14 mouse cellular contexts compared by ENCODE assay signal in genomic region chr19:5073518-5073917, GRCm38 (mm10). TPM values are rescaled to one million over a fixed set of nuclear protein-coding genes. Genes with fewer than 3 reads are reported as not detected.
DNase-seq lines count a peak whose midpoint lies in the region; ATAC-seq and TF ChIP-seq lines count a peak whose summit lies in the region.
"Had no signal": no experiment of that assay in that cellular context is flagged by ENCODE, and none has a peak within 500 bp of the region (broad histone marks: within the 10 kb centered on the region; RNA-seq: fewer than 3 reads in every experiment).

No protein-coding gene starts in this region.

- 0 out of 2 replicates have a peak overlapping the region, but pooled peaks have one; percentile 10 for H3K9ac ChIP-seq in lung, embryonic 15.5 days
- no peak overlapping the region; the same call in 1 of the 2 replicates for H3K9ac ChIP-seq in MEL (ENCODE audit: control insufficient read depth, low read depth, low read length, poor library complexity, severe bottlenecking)
- H3K9ac ChIP-seq in limb, embryonic 13.5 days = no peak overlapping the region
- H3K9ac ChIP-seq: midbrain, embryonic 12.5 days had no signal

- H3K79me2 ChIP-seq in MEL (ENCODE audit: control insufficient read depth, insufficient read depth, low read length, poor library complexity) = peaks cover 2% of the 10 kb centered on the region; the same call in 1 of the 2 replicates

- H3K4me2 ChIP-seq in lung, embryonic 15.5 days = 0 out of 2 replicates have a peak overlapping the region, but pooled peaks have one; percentile 87
- peak overlapping the region; percentile 21; the same call in 1 of the 2 replicates for H3K4me2 ChIP-seq in limb, embryonic 13.5 days (replicated peaks)

- TF ChIP-seq RAD21 in MEL (IDR thresholded peaks at IDR 0.05; ENCODE audit: low read depth, low read length) = no peak

- H3K27me3 ChIP-seq in lung, embryonic 15.5 days = peaks cover 36% of the 10 kb centered on the region
- no peaks in the 10 kb centered on the region for H3K27me3 ChIP-seq in MEL (ENCODE audit: control insufficient read depth in 1 of 2, insufficient read depth in 2 of 2, low read length in 2 of 2)
- H3K27me3 ChIP-seq in embryonic facial prominence, embryonic 10.5 days (replicated peaks; ENCODE audit: low read depth, poor library complexity, severe bottlenecking) = peaks cover 38% of the 10 kb centered on the region
- H3K27me3 ChIP-seq in limb, embryonic 13.5 days = peaks cover 3% of the 10 kb centered on the region; the same call in 1 of the 2 replicates

- ATAC-seq in lung, embryonic 15.5 days (ENCODE audit: borderline replicate concordance, extremely low read depth, low FRiP score, low TSS enrichment) = no peak
- no peak for ATAC-seq in limb, embryonic 13.5 days (ENCODE audit: low FRiP score, low read depth)
- ATAC-seq: inflammation-experienced regulatory T-cells, adult 6 months had no signal

- peaks cover 35% of the 10 kb centered on the region for H3K4me1 ChIP-seq in lung, embryonic 15.5 days
- peaks cover 5 to 21% of the 10 kb centered on the region in 2 experiments for H3K4me1 ChIP-seq in MEL (ENCODE audit: control insufficient read depth in 1 of 2, insufficient read depth in 2 of 2, low read length in 2 of 2)
- peaks cover 48% of the 10 kb centered on the region for H3K4me1 ChIP-seq in embryonic facial prominence, embryonic 10.5 days
- peaks cover 37% of the 10 kb centered on the region for H3K4me1 ChIP-seq in limb, embryonic 13.5 days

- H3K4me3 ChIP-seq in lung, embryonic 15.5 days = no peak overlapping the region
- peak overlapping the region; percentile 8 to 56; a peak in 3 of 4 replicates for H3K4me3 ChIP-seq in MEL (ENCODE audit: control insufficient read depth in 1 of 2, insufficient read depth in 1 of 2, low read depth in 2 of 2, low read length in 2 of 2)
- 0 out of 2 replicates have a peak overlapping the region, but pooled peaks have one; percentile 69 for H3K4me3 ChIP-seq in embryonic facial prominence, embryonic 10.5 days
- no peak overlapping the region for H3K4me3 ChIP-seq in limb, embryonic 13.5 days

- DNase-seq in lung, postnatal 4 days = no peak
- DNase-seq in MEL (ENCODE audit: low read depth, low spot score) = no peak
- DNase-seq in embryonic facial prominence, embryonic 10.5 days (ENCODE audit: low spot score) = no peak
- no peak for DNase-seq in embryo, embryonic 9.5 days (ENCODE audit: extremely low spot score)
- no peak for DNase-seq in frontal cortex, postnatal 14 days (ENCODE audit: low spot score in 2 of 2)
- DNase-seq: gastrocnemius, postnatal 25 days; layer of hippocampus, adult 9-11 months; thymus, postnatal 25 days had no signal

- WGBS in lung, embryonic 15.5 days = 33% methylated on average over 5 of the region's 5 CpGs
- 44% methylated on average over 5 of the region's 5 CpGs for WGBS in embryonic facial prominence, embryonic 10.5 days
- WGBS in limb, embryonic 13.5 days = 40% methylated on average over 5 of the region's 5 CpGs

- no peaks in the 10 kb centered on the region for H3K9me3 ChIP-seq in lung, embryonic 15.5 days
- no peaks in the 10 kb centered on the region for H3K9me3 ChIP-seq in MEL (replicated peaks; ENCODE audit: insufficient read depth, low read length)
- H3K9me3 ChIP-seq in embryonic facial prominence, embryonic 10.5 days = no peaks in the 10 kb centered on the region
- H3K9me3 ChIP-seq in limb, embryonic 13.5 days = no peaks in the 10 kb centered on the region
- H3K9me3 ChIP-seq: G1E; midbrain, embryonic 12.5 days had no signal

- no peak for TF ChIP-seq CTCF in MEL (IDR thresholded peaks at IDR 0.05 in 2 of 3, conservative IDR thresholded peaks at IDR 0.05 in 1 of 3; ENCODE audit: control insufficient read depth in 1 of 3, insufficient read depth in 1 of 3, low read depth in 2 of 3, low read length in 3 of 3, poor library complexity in 1 of 3, severe bottlenecking in 1 of 3)

- no peak overlapping the region for H3K27ac ChIP-seq in lung, embryonic 15.5 days
- H3K27ac ChIP-seq in MEL (ENCODE audit: control insufficient read depth, low read depth, low read length) = no peak overlapping the region
- no peak overlapping the region for H3K27ac ChIP-seq in embryonic facial prominence, embryonic 10.5 days (replicated peaks)
- no peak overlapping the region for H3K27ac ChIP-seq in limb, embryonic 13.5 days
- H3K27ac ChIP-seq: midbrain, embryonic 12.5 days had no signal

- TF ChIP-seq EP300 in MEL (IDR thresholded peaks at IDR 0.05; ENCODE audit: low read depth in 1 of 2, low read length in 2 of 2) = no peak

- no peak for TF ChIP-seq POLR2A in MEL (IDR thresholded peaks at IDR 0.05; ENCODE audit: control insufficient read depth in 1 of 2, insufficient read depth in 1 of 2, low read depth in 1 of 2, low read length in 2 of 2, poor library complexity in 1 of 2)

- no peaks in the 10 kb centered on the region for H3K36me3 ChIP-seq in lung, embryonic 15.5 days
- no peaks in the 10 kb centered on the region for H3K36me3 ChIP-seq in MEL (ENCODE audit: control insufficient read depth in 1 of 2, insufficient read depth in 2 of 2, low read length in 2 of 2)
- H3K36me3 ChIP-seq in embryonic facial prominence, embryonic 10.5 days (replicated peaks) = no peaks in the 10 kb centered on the region
- H3K36me3 ChIP-seq in limb, embryonic 13.5 days = no peaks in the 10 kb centered on the region
- H3K36me3 ChIP-seq: G1E; midbrain, embryonic 12.5 days had no signal

TF ChIP-seq in MEL, 35 proteins besides CTCF, POLR2A, EP300 and RAD21:
- TF ChIP-seq USF2 (IDR thresholded peaks at IDR 0.05; ENCODE audit: borderline replicate concordance in 1 of 2, insufficient read depth in 1 of 2, low read depth in 1 of 2, low read length in 2 of 2) = no peak
- no peak for TF ChIP-seq MXI1 (IDR thresholded peaks at IDR 0.05; ENCODE audit: low read depth, low read length)
- no peak for TF ChIP-seq SMC3 (IDR thresholded peaks at IDR 0.05; ENCODE audit: low read depth, low read length)
- no peak for TF ChIP-seq NELFE (IDR thresholded peaks at IDR 0.05; ENCODE audit: low read depth, low read length)
- TF ChIP-seq ZMIZ1 (IDR thresholded peaks at IDR 0.05; ENCODE audit: low read depth, low read length) = no peak
- TF ChIP-seq MYC (IDR thresholded peaks at IDR 0.05; ENCODE audit: low read depth, low read length) = no peak
- TF ChIP-seq ELF1 (IDR thresholded peaks at IDR 0.05; ENCODE audit: low read depth, low read length) = no peak

RNA-seq across cellular contexts. Expression of gene Cd248, which starts 5.6 kb away (rescaled TPM):
- 71.7 and 72.4 TPM in 2 replicates for polyA plus RNA-seq in lung, embryonic 15.5 days (2015; fragmentation: Nextera tagmentation; extraction: Ambion mirVana)
- total RNA-seq in MEL (2012; rRNA removed) = 0.23 and 0.27 TPM in 2 replicates
- polyA plus RNA-seq in MEL (2012; ENCODE audit: insufficient read depth in 1 of 2, insufficient read length in 2 of 2, low read depth in 1 of 2, low replicate concordance in 2 of 2, missing spikeins in 1 of 2) = under 1 TPM in 1 of 2 experiments, not detected in 1; 0.86 TPM
- 32.3 and 37.0 TPM in 2 replicates for polyA plus RNA-seq in embryonic facial prominence, embryonic 10.5 days (2016; fragmentation: Nextera tagmentation; extraction: Ambion mirVana)
- polyA plus RNA-seq in limb, embryonic 13.5 days (2015; fragmentation: Nextera tagmentation; extraction: Ambion mirVana) = 58.8 and 64.8 TPM in 2 replicates
- total RNA-seq: G1E; neutrophil, adult 5-6 weeks had no signal
- polyA plus RNA-seq: G1E; inflammation-experienced regulatory T-cells, adult 6 months had no signal

RNA-seq across cellular contexts. Expression of gene Tmem151a, which starts 11.8 kb away (rescaled TPM):
- 3.4 and 4.6 TPM in 2 replicates for polyA plus RNA-seq in lung, embryonic 15.5 days (2015; fragmentation: Nextera tagmentation; extraction: Ambion mirVana)
- 0.29 TPM in 1 of 2 replicates, not detected in the other for total RNA-seq in MEL (2012; rRNA removed)
- polyA plus RNA-seq in MEL (2012; ENCODE audit: insufficient read depth in 1 of 2, insufficient read length in 2 of 2, low read depth in 1 of 2, low replicate concordance in 2 of 2, missing spikeins in 1 of 2) = under 1 TPM in 1 of 2 experiments, not detected in 1; 0.63 TPM
- polyA plus RNA-seq in embryonic facial prominence, embryonic 10.5 days (2016; fragmentation: Nextera tagmentation; extraction: Ambion mirVana) = 1.4 and 1.9 TPM in 2 replicates
- polyA plus RNA-seq in limb, embryonic 13.5 days (2015; fragmentation: Nextera tagmentation; extraction: Ambion mirVana) = 2.7 TPM in 2 replicates
- total RNA-seq: gastrocnemius, postnatal 25 days; neutrophil, adult 5-6 weeks had no signal
- polyA plus RNA-seq: G1E; inflammation-experienced regulatory T-cells, adult 6 months had no signal

RNA-seq across cellular contexts. Expression of gene Yif1a, which starts 14.8 kb away (rescaled TPM):
- polyA plus RNA-seq in lung, embryonic 15.5 days (2015; fragmentation: Nextera tagmentation; extraction: Ambion mirVana) = 94.5 and 96.8 TPM in 2 replicates
- 57.5 and 64.3 TPM in 2 replicates for total RNA-seq in MEL (2012; rRNA removed)
- 10 to 100 TPM in 1 of 2 experiments, not detected in 1; 54.0 TPM for polyA plus RNA-seq in MEL (2012; ENCODE audit: insufficient read depth in 1 of 2, insufficient read length in 2 of 2, low read depth in 1 of 2, low replicate concordance in 2 of 2, missing spikeins in 1 of 2)
- 70.5 and 73.4 TPM in 2 replicates for polyA plus RNA-seq in embryonic facial prominence, embryonic 10.5 days (2016; fragmentation: Nextera tagmentation; extraction: Ambion mirVana)
- polyA plus RNA-seq in limb, embryonic 13.5 days (2015; fragmentation: Nextera tagmentation; extraction: Ambion mirVana) = 88.5 and 94.5 TPM in 2 replicates

RNA-seq across cellular contexts. Expression of gene Rin1, which starts 23.2 kb away (rescaled TPM):
- 2.7 and 2.9 TPM in 2 replicates for polyA plus RNA-seq in lung, embryonic 15.5 days (2015; fragmentation: Nextera tagmentation; extraction: Ambion mirVana)
- total RNA-seq in MEL (2012; rRNA removed) = 0.33 and 0.42 TPM in 2 replicates
- polyA plus RNA-seq in MEL (2012; ENCODE audit: insufficient read depth in 1 of 2, insufficient read length in 2 of 2, low read depth in 1 of 2, low replicate concordance in 2 of 2, missing spikeins in 1 of 2) = 1 to 10 TPM in 1 of 2 experiments, not detected in 1; 1.3 TPM
- 2.4 and 3.2 TPM in 2 replicates for polyA plus RNA-seq in embryonic facial prominence, embryonic 10.5 days (2016; fragmentation: Nextera tagmentation; extraction: Ambion mirVana)
- 1.4 and 1.7 TPM in 2 replicates for polyA plus RNA-seq in limb, embryonic 13.5 days (2015; fragmentation: Nextera tagmentation; extraction: Ambion mirVana)

RNA-seq across cellular contexts. Expression of gene Cnih2, which starts 24.8 kb away (rescaled TPM):
- polyA plus RNA-seq in lung, embryonic 15.5 days (2015; fragmentation: Nextera tagmentation; extraction: Ambion mirVana) = 8.6 and 9.0 TPM in 2 replicates
- 0.65 and 1.0 TPM in 2 replicates for total RNA-seq in MEL (2012; rRNA removed)
- polyA plus RNA-seq in MEL (2012; ENCODE audit: insufficient read depth in 1 of 2, insufficient read length in 2 of 2, low read depth in 1 of 2, low replicate concordance in 2 of 2, missing spikeins in 1 of 2) = 1 to 10 TPM in 1 of 2 experiments, not detected in 1; 2.7 TPM
- 28.4 and 31.7 TPM in 2 replicates for polyA plus RNA-seq in embryonic facial prominence, embryonic 10.5 days (2016; fragmentation: Nextera tagmentation; extraction: Ambion mirVana)
- 34.5 and 35.2 TPM in 2 replicates for polyA plus RNA-seq in limb, embryonic 13.5 days (2015; fragmentation: Nextera tagmentation; extraction: Ambion mirVana)
- total RNA-seq: gastrocnemius, postnatal 25 days; neutrophil, adult 5-6 weeks had no signal

Comparison
In these comparisons a context has a peak if more than half of its experiments do, and no peak if none do; other contexts are left out.
1. H3K4me3 ChIP-seq: peak in MEL (2 of 2) and embryonic facial prominence, embryonic 10.5 days (single experiment); none in lung, embryonic 15.5 days (single experiment) and limb, embryonic 13.5 days (single experiment).
2. RNA of gene Cd248, which starts 5.6 kb away (polyA plus RNA-seq): 71.7 to 72.4 TPM in lung, embryonic 15.5 days, 58.8 to 64.8 TPM in limb, embryonic 13.5 days and 32.3 to 37.0 TPM in embryonic facial prominence, embryonic 10.5 days; 0.86 TPM in MEL; every median in the first group is over 10 times any median in the second.